Mouse (Mus musculus) stomach, embryonic 14.5 days (tissue): ENCODE measurements at regions not wholly inside any gene's neighbourhood (a gene's known extent, or its start where the extent isn't known, plus 50 kb on each side); places are given as distances from the start of the nearest gene placed in this dataset.

Experiments used
- microRNA counts: library from miRNA; unstranded; fragments of <30 nt; microRNA quantifications from one replicate; lab custom pipeline; 2016
- microRNA-seq: library from miRNA; unstranded; fragments of <30 nt; microRNA quantifications from one replicate; pipeline ENCODE4, GENCODE M21; 2016

MicroRNA genes in the stretch of these regions (microRNA counts, 519-probe panel; counts per million panel counts)
- microRNA mmu-miR-181a (lab: Ali Mortazavi, UCI) (4,915 counts per million, percentile 93 among the panel's probes with 10 or more counts), microRNA mmu-miR-181b+mmu-miR-181d (lab: Ali Mortazavi, UCI) (2,201 counts per million, percentile 31 among the panel's probes with 10 or more counts)

Small RNAs in the stretch of these regions (microRNA-seq; reads per million reads assigned to microRNA genes)
- gene Mir181a-1: 1,536 reads per million, percentile 76 among the genes with 10 or more reads in this experiment
- gene Mir181b-1: 14.0 reads per million, percentile 23 among the genes with 10 or more reads in this experiment
